Mouse (Mus musculus) liver, postnatal 0 days (tissue): Measurements from ENCODE around the gene Phactr3.

Experiments
- CTCF ChIP-seq: sonication (generic); IDR thresholded peaks from 2 replicates; pipeline ENCODE4 v1.5.1; 2016; ENCODE audit warnings: antibody characterized with exemption, low read depth
- EP300 ChIP-seq: IDR thresholded peaks from 2 replicates; pipeline ENCODE4 v1.6.1; 2016; ENCODE audit warnings: antibody characterized with exemption, low read depth, mild to moderate bottlenecking

- TF ChIP-seq CTCF (no peak), EP300 (no peak)
Measured at GRCm38 (mm10) chr2:178150697-178151096, 31.9 kb downstream of the Phactr3 start.
